Mouse (Mus musculus) kidney, postnatal 0 days (tissue): ENCODE data around the gene Fam192a. TPM values are rescaled to one million over a fixed set of nuclear protein-coding genes. Genes with fewer than 3 reads are reported as not detected.

Experiments used
- ATAC-seq: fragments of 200-750 bp; cut with Nextera tagmentation; replicated peaks from 2 replicates; pipeline ENCODE4 v1.8.0; 2017; ENCODE audit warnings: low read depth, moderate number of reproducible peaks, moderate TSS enrichment, moderate library complexity; ENCODE audit not compliant: low FRiP score
- DNase-seq: peaks from one replicate; pipeline ENCODE4 v3.0.0-alpha.2; 2016; ENCODE audit warnings: low spot score
- H3K27ac ChIP-seq: fragments of 300-500 bp; sonication (generic); 2 replicates; pipeline ENCODE4 v1.5.1; 2014; ENCODE audit warnings: mild to moderate bottlenecking
- H3K27me3 ChIP-seq: fragments of 300-500 bp; sonication (generic); 2 replicates; pipeline ENCODE4 v1.6.1; 2014; ENCODE audit warnings: low read length, mixed read lengths; ENCODE audit not compliant: insufficient read depth
- H3K36me3 ChIP-seq: fragments of 300-500 bp; sonication (generic); 2 replicates; pipeline ENCODE4 v1.6.1; 2014; ENCODE audit warnings: low read length, mixed read lengths; ENCODE audit not compliant: insufficient read depth
- H3K4me1 ChIP-seq: fragments of 300-500 bp; sonication (generic); replicated peaks from 2 replicates; pipeline ENCODE4 v1.6.1; 2014; ENCODE audit warnings: antibody characterized with exemption, low read length, mixed read lengths; ENCODE audit not compliant: insufficient read depth
- H3K4me2 ChIP-seq: fragments of 300-500 bp; sonication (generic); 2 replicates; pipeline ENCODE4 v1.6.1; 2014; ENCODE audit warnings: mild to moderate bottlenecking, low read length, moderate library complexity, mixed read lengths
- H3K4me3 ChIP-seq: fragments of 300-500 bp; sonication (generic); replicated peaks from 2 replicates; pipeline ENCODE4 v1.5.1; 2014; ENCODE audit warnings: low read depth, low read length
- H3K9ac ChIP-seq: fragments of 300-500 bp; sonication (generic); 2 replicates; pipeline ENCODE4 v1.6.1; 2014; ENCODE audit warnings: low read depth, low read length
- H3K9me3 ChIP-seq: fragments of 300-500 bp; sonication (generic); replicated peaks from 2 replicates; pipeline ENCODE4 v1.6.1; 2016; ENCODE audit warnings: low read length, inconsistent platforms, mixed read lengths
- CTCF ChIP-seq: IDR thresholded peaks from 2 replicates; pipeline ENCODE4 v1.5.1; 2016; ENCODE audit warnings: antibody characterized with exemption, low read depth, mild to moderate bottlenecking, moderate library complexity
- WGBS: fragments of 180-500 bp; shearing (Covaris S2); extraction: QIAGEN DNeasy Blood & Tissue Kit; methylation state at CpG from one replicate; pipeline ENCODE4 v1.1.7; 2014; 5-methylcytosine and 5-hydroxymethylcytosine counted together
- polyA plus RNA-seq: library from polyadenylated mRNA; unstranded; fragments of >200 nt; fragmentation: Nextera tagmentation; extraction: Ambion mirVana; gene quantifications from 2 replicates; pipeline ENCODE4 v1.2.1, GENCODE M21; 2015

Gene Fam192a
- polyA plus RNA-seq, 1 experiment from 2014 or later = 64.1 TPM

DNA sequence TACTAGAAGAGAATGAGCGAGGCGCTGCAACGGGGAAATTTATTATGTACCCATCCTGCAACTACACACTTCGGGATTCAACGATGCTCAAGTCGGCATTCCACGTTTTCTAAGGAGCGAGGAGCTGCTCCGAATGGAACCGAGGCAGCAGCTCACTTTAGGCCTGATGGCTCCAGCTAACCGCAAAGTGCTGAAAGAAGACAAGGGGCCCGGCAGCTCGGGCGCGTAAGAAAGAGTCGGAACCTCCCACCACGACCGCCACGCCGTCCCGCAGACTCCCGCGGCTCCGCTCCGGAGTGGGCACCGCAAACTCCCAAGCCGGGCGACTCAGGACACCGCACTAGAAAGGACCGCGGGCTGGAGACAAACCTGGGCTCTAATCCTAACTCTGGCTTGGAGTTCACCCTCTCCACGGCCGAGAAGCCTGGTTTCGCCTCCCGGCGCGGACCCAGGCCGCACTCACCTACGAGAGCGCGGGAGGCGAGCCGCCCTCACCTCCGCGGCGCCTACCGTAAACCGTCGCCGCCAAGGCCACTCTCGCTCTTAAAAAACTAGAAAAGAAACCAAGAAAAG lies 677 bp downstream of the Fam192a start:
- peak overlapping the region; percentile 93 for H3K4me2 ChIP-seq
- peak overlapping the region; percentile 94 for H3K4me3 ChIP-seq
- ATAC-seq (peak; percentile 41), DNase-seq (no peak)
- no peaks in the 10 kb centered on the region for H3K36me3 ChIP-seq
- under 1% methylated on average over 51 of the region's 51 CpGs for WGBS
- no peaks in the 10 kb centered on the region for H3K27me3 ChIP-seq
- peaks cover 8% of the 10 kb centered on the region for H3K4me1 ChIP-seq
- H3K9ac ChIP-seq = peak overlapping the region; percentile 93
- no peak for TF ChIP-seq CTCF
- no peaks in the 10 kb centered on the region for H3K9me3 ChIP-seq
- peak overlapping the region; percentile 98 for H3K27ac ChIP-seq

DNA sequence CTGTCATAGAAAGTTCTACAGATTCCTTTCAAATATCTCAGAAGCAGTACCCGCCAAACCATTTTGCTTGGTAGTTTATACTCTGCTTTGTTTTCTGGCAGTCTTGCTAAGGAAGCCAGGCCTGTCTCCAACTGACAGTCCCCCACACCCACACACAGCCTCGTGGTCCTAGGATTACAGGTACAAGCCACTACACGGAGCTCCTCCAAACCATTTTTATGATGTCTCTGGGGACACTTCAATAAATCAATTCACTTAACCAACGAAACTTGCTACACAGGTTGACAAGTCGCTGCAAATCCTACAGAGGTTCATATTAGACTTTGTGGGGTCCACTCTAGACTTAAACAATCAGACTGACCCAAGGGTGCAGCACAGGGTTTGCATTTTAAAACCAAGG lies 1.3 kb downstream of the Fam192a start:
- no peak for TF ChIP-seq CTCF
- Histone ChIP-seq H3K27ac (peak overlapping the region; percentile 98; the same call in 1 of the 2 replicates), H3K27me3 (no peaks in the 10 kb centered on the region), H3K36me3 (no peaks in the 10 kb centered on the region), H3K4me2 (peak overlapping the region; percentile 93), H3K4me3 (peak overlapping the region; percentile 94), H3K4me1 (peaks cover 8% of the 10 kb centered on the region), H3K9ac (peak overlapping the region; percentile 93), H3K9me3 (no peaks in the 10 kb centered on the region)
- DNase-seq (no peak), ATAC-seq (no peak)
- whole genome bisulfite sequencing = 9% methylated on average over 5 of the region's 5 CpGs

DNA sequence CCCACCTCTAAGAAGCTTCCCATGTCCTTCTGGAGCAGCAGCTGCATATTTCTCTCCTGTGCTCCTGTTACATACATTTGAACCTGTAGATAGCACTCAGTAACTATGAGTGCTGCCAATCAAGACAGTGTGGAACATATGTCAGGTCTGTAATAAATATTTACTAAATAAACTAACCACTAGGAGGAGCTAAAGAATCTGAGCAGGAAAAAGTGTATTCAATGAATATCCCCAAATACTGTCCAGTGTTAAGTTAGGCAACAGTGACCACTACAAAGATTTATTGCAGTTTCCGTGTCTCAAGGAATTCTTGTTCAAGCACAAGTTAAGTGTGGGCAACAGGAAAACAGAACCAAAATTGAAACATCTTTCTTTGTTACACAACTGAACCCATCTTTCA lies 7.6 kb downstream of the Fam192a start:
- H3K4me1 ChIP-seq = no peaks in the 10 kb centered on the region
- peak; percentile 74 for DNase-seq
- 5% methylated on average over 1 of the region's 1 CpGs for WGBS
- H3K4me2 ChIP-seq = no peak overlapping the region
- peak; percentile 69 for TF ChIP-seq CTCF
- no peaks in the 10 kb centered on the region for H3K27me3 ChIP-seq
- H3K9ac ChIP-seq = no peak overlapping the region
- no peak overlapping the region for H3K4me3 ChIP-seq
- peaks cover under 1% of the 10 kb centered on the region; the same call in 1 of the 2 replicates for H3K36me3 ChIP-seq
- H3K9me3 ChIP-seq = no peaks in the 10 kb centered on the region
- H3K27ac ChIP-seq = 0 out of 2 replicates have a peak overlapping the region, but pooled peaks have one; percentile 28
- ATAC-seq = no peak

DNA sequence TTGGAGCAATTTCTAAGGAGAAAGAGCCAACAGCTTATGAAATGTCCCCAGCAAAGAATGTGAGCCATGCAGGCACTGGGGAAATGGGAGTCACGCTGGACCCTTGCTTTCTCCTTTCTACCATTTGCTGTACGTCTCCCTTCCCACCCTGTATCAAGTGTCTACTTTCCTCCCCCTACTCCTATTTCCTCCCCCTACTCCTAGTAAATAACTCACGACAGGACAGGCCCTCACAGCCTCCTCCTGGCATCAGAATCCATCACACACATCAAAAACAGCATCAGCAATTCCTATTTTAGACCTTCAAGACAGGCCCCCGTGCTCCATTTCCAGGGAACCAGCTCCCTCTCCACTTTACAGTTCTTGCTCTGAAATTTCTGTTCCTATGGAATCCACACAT lies 10.1 kb downstream of the Fam192a start:
- Histone ChIP-seq H3K4me2 (no peak overlapping the region), H3K27ac (no peak overlapping the region)

DNA sequence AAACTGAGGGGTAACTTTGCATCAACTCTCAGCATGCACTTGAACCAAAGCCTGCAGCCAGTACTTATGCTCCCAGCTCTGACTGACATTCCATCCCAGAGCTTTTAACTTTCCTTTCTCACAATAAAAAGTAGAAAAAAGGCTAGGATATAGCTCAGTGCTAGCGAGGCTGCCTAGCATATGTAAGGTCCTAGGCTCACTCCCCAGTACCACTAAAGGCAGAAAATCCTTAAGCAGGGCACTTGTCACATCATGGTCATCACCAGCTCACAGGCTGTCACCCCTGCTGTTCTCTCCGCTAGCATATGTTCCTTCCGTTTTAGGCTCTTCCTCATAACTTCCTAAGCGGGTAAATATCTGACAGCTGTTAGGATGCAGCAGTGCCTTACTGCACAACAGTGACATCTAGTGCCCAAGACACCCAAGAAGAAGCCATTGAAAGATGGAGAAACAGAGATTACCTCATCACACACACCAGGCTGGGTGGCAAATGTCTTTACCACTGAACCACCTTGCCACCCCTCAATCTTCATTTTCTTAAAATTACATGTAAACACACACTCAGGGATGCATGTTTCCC lies 17.5 kb downstream of the Fam192a start:
- H3K27me3 ChIP-seq = no peaks in the 10 kb centered on the region
- H3K4me2 ChIP-seq = no peak overlapping the region
- peak; percentile 81 for DNase-seq
- peak; percentile 36; the same call in 1 of the 2 replicates for ATAC-seq
- peaks cover 50% of the 10 kb centered on the region for H3K36me3 ChIP-seq
- H3K4me1 ChIP-seq = no peaks in the 10 kb centered on the region
- no peaks in the 10 kb centered on the region for H3K9me3 ChIP-seq
- no peak overlapping the region for H3K27ac ChIP-seq
- peak; percentile 80 for TF ChIP-seq CTCF
- WGBS = 39% methylated on average over 4 of the region's 4 CpGs
- no peak overlapping the region for H3K9ac ChIP-seq
- H3K4me3 ChIP-seq = no peak overlapping the region

More for the DNA sequence above, 10.1 kb downstream of the Fam192a start:
- no peak overlapping the region for H3K9ac ChIP-seq
- 37% methylated on average over 4 of the region's 4 CpGs for WGBS
- no peaks in the 10 kb centered on the region for H3K9me3 ChIP-seq
- H3K27me3 ChIP-seq = no peaks in the 10 kb centered on the region
- H3K4me3 ChIP-seq = no peak overlapping the region
- TF ChIP-seq CTCF = no peak
- no peaks in the 10 kb centered on the region for H3K4me1 ChIP-seq
- H3K36me3 ChIP-seq = peaks cover 16% of the 10 kb centered on the region; the same call in 1 of the 2 replicates
- DNase-seq (peak; percentile 60), ATAC-seq (no peak)

DNA sequence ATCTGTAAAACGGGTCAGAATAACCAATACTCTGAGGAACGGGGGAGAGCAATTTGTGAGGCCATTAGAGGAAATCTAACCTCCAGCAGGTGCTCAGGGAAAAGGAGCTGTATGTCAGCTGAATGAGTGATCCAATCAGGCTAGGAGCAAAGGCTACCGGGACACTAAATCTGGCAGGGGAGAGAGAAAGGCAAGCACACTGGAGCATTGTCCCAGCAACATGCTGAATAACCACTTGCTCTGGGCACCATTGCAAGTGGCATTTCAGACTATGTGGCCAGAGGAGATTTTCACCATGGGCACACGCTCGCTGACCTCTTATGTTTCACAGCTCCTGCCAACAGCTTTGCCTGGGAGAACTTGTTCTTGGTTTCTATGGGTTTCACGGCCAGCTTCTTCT lies 19.2 kb downstream of the Fam192a start:
- Histone ChIP-seq H3K4me1 (no peaks in the 10 kb centered on the region), H3K4me2 (no peak overlapping the region), H3K4me3 (no peak overlapping the region), H3K36me3 (peaks cover 51% of the 10 kb centered on the region), H3K9ac (no peak overlapping the region), H3K27me3 (no peaks in the 10 kb centered on the region), H3K27ac (no peak overlapping the region), H3K9me3 (no peaks in the 10 kb centered on the region)
- no peak for TF ChIP-seq CTCF
- DNase-seq (no peak), ATAC-seq (no peak)
- 86% methylated on average over 6 of the region's 6 CpGs for WGBS
